Mouse (Mus musculus): ENCODE data around the gene Rps27.

Rps27 gene

GRCm38 (mm10) chr3:90190859-90191510, 22.5 kb downstream of the Rps27 start:
- DNase-seq (ENCODE audit: low read depth, low spot score): no peak

- DNase-seq (ENCODE audit: low read depth, low spot score): no peak
These were observed 29.9 kb downstream of the Rps27 start for GRCm38 (mm10) chr3:90183581-90183980.

GRCm38 (mm10) chr3:90179566-90179965, 33.9 kb downstream of the Rps27 start:
- DNase-seq (ENCODE audit: low read depth, low spot score): no peak
